Mouse (Mus musculus): ENCODE data around the gene Slc30a10.

The Slc30a10 gene

DNA sequence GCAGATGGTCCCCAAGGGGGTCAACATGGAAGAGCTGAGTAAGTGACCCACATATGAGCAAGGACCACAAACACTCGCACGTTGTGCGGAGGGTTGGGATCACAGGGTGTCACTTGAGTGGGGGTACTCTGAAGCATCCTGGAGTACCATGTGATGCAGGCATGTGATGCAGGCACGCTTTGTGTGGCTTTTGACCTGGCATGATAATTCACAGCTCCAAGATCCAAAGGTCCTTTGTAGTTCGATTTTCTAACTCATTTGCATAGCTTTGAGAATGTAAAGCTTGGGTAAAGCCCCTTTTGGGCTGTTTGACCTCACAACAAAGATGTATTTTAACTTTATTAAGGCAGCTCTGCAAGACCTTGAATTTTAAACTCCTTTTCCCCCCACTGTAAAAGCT lies 8.2 kb downstream of the Slc30a10 start:
- DNase-seq (ENCODE audit: low spot score) = no peak

DNA sequence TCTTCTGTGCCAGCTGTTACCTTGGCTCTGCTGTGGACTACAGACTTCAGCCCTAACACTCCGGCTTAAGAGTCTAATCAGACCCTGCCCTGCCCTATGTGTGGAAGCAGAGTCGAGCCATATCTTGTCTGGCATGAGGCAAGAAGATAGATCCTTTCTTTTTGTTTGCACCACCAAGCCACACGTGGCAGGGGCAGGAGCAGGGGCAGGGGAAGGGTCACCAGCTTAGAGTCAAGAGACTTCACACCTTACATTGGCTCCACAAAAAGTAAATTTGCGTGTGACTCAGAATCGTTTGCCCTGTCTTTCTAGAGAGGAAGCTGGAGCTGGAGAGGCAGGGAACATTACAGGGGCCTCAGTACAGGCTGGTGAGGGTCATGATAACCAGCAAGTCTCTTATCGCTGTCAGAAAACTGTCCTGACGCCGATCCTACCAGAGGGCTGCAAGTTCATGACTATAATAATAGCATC lies 14.9 kb downstream of the Slc30a10 start:
- DNase-seq (ENCODE audit: low spot score) = no peak

GRCm38 (mm10) chr1:185472025-185472720 lies 17.5 kb downstream of the Slc30a10 start:
- DNase-seq (ENCODE audit: low spot score) = peak; percentile 67

GRCm38 (mm10) chr1:185472730-185473129 lies 18.1 kb downstream of the Slc30a10 start:
- DNase-seq (ENCODE audit: low spot score) = no peak

DNA sequence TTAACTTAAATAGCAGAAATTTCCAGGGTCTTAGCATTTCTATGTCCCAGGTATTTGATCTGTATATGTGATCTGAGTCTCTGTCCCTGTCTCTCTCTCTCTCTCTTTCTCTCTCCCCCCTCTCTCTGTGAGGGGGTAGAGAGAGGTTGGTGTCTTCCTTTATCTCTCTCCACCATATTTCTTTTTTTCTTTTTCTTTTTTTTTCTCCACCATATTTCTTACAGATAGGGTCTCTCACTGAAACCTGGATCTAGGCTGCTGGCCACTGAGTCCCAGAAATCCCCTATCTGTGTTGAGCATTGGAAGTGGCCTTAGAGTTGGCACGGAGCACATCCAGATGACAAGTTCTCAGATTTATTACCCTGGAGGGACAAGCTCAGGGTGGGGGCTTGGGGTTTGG lies 18.8 kb downstream of the Slc30a10 start:
- no peak for DNase-seq (ENCODE audit: low spot score)

- no peak for DNase-seq (ENCODE audit: low spot score)
Measured at GRCm38 (mm10) chr1:185479861-185480260, 25.2 kb downstream of the Slc30a10 start.

GRCm38 (mm10) chr1:185482001-185482761 lies 27.5 kb downstream of the Slc30a10 start:
- DNase-seq (ENCODE audit: low spot score) = peak; percentile 65

- no peak for DNase-seq (ENCODE audit: low spot score)
Measured at GRCm38 (mm10) chr1:185482762-185483161, 28.1 kb downstream of the Slc30a10 start.

GRCm38 (mm10) chr1:185483356-185484057 lies 28.9 kb downstream of the Slc30a10 start:
- DNase-seq (ENCODE audit: low spot score) = no peak

- no peak for DNase-seq (ENCODE audit: low spot score)
Measured at GRCm38 (mm10) chr1:185484281-185484680, 29.6 kb downstream of the Slc30a10 start.

GRCm38 (mm10) chr1:185489893-185490292 lies 35.2 kb downstream of the Slc30a10 start:
- DNase-seq (ENCODE audit: low spot score) = no peak

DNA sequence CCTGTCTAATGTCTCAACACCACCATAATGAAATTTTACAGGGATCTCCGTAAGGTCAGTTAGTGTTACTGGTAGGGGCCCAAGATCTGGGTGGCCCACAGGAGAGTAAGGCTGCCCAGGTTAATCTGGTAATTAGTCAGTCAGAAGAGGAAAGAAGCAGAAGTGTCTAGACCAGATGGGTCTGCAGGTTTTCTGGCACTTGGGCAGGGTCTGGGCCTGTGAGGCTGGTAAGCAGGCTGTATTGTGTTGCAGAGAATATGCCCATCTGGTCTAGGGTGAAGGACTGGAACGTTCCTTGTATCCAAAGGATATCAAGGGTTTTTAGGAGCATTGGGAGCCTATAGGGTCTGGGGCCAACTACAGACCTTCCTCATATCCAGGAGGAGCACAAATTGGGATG lies 36.0 kb downstream of the Slc30a10 start:
- DNase-seq (ENCODE audit: low spot score) = no peak

DNA sequence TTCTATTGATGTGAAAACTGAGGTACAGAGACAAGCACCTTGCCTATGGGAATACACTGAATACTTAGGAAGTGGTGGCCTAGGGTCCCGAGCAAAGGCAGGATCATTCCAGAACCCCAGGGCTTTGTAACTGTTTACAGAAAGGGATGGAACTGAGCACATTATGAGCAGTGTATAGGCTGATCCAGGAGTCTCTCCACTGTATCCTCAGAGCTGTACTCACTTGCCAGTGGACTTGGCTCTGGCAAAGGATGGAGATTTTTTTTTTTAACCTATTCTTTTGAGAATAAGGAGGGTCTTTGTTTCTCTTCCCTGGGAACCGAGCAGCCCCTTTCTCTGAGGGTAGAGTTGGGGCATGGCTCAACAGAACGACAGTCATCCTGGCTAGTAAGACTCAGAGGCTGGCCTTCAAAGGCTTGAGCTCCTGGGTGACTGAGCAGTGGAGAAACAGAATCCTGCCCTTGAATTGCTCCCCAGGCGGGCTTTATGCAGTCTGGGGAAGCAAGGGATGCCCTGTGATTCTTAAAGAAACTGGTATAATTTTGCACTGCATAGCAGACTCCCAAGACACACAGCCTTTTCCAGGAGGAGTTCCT lies 38.9 kb downstream of the Slc30a10 start:
- no peak for DNase-seq (ENCODE audit: low spot score)

GRCm38 (mm10) chr1:185496791-185497460 lies 42.3 kb downstream of the Slc30a10 start:
- DNase-seq (ENCODE audit: low spot score) = no peak

- DNase-seq (ENCODE audit: low spot score) = no peak
Measured at GRCm38 (mm10) chr1:185500602-185501001, 46.0 kb downstream of the Slc30a10 start.

- DNase-seq (ENCODE audit: low spot score) = peak; percentile 77
Measured at GRCm38 (mm10) chr1:185501801-185502340, 47.2 kb downstream of the Slc30a10 start.

DNA sequence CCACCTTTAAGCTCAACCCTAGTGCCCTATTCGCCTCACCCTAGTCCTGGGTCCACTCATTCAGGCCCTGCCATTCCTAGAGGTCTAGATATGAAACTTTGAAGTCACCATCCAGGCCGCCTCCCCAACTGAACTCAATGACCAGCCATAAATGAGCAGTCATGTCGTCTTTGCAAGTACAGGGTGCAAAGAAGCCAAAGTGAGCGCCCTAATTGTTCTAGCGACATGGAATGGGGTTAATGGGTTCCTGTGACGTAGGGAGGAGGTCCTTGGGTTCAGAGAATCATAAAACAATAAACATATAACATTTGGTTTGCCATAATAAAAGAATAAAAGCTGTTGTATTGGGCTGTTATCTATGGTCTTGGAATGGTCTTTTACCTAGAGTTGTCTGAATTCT lies 47.9 kb downstream of the Slc30a10 start:
- DNase-seq (ENCODE audit: low spot score) = no peak

DNA sequence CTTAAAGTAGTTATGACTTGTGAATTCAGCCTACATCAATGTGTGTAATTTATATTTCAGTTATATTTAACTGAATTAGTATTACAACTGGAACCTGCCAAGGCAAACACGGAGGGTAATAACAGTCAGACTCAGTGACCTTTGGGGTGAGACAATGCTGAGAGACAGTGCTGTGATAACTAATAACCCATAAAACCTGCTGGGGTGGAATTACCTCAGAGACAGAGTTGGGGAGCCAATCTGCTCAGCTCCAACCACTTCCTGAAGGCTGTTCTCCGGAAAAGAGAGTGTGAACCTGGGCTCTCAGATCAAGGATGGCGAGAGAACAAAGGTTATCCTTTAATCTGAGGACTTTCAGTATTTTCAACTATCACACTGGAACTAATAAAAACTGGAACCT lies 54.4 kb downstream of the Slc30a10 start:
- no peak for DNase-seq (ENCODE audit: low spot score)

GRCm38 (mm10) chr1:185511306-185511705 lies 56.7 kb downstream of the Slc30a10 start:
- no peak for DNase-seq (ENCODE audit: low spot score)

GRCm38 (mm10) chr1:185515526-185515979 lies 60.9 kb downstream of the Slc30a10 start:
- peak; percentile 27 for DNase-seq (ENCODE audit: low spot score)

GRCm38 (mm10) chr1:185516041-185516440 lies 61.4 kb downstream of the Slc30a10 start:
- DNase-seq (ENCODE audit: low spot score) = peak; percentile 11
